Mouse (Mus musculus) stomach, embryonic 15.5 days (tissue): Measurements from ENCODE around the gene Pgf. TPM values are rescaled to one million over a fixed set of nuclear protein-coding genes. Genes with fewer than 3 reads are reported as not detected.

Experiments
- ATAC-seq: fragments of 200-750 bp; cut with Nextera tagmentation; 2 replicates; pipeline ENCODE4 v1.8.0; 2017; ENCODE audit warnings: low read depth, moderate number of reproducible peaks, moderate TSS enrichment; ENCODE audit not compliant: insufficient read depth, low FRiP score
- H3K27ac ChIP-seq: fragments of 300-500 bp; sonication (generic); 2 replicates; pipeline ENCODE4 v1.5.1; 2015; ENCODE audit warnings: mild to moderate bottlenecking, inconsistent platforms
- H3K27me3 ChIP-seq: fragments of 300-500 bp; sonication (generic); replicated peaks from 2 replicates; pipeline ENCODE4 v1.6.1; 2015; ENCODE audit warnings: inconsistent platforms
- H3K36me3 ChIP-seq: fragments of 300-500 bp; sonication (generic); 2 replicates; pipeline ENCODE4 v1.6.1; 2015; ENCODE audit warnings: inconsistent platforms
- H3K4me1 ChIP-seq: fragments of 300-500 bp; sonication (generic); 2 replicates; pipeline ENCODE4 v1.6.1; 2015; ENCODE audit warnings: inconsistent platforms
- H3K4me2 ChIP-seq: fragments of 300-500 bp; sonication (generic); 2 replicates; pipeline ENCODE4 v1.6.1; 2015; ENCODE audit warnings: mild to moderate bottlenecking, inconsistent platforms
- H3K4me3 ChIP-seq: fragments of 300-500 bp; sonication (generic); replicated peaks from 2 replicates; pipeline ENCODE4 v1.5.1; 2015; ENCODE audit warnings: inconsistent platforms
- H3K9ac ChIP-seq: fragments of 300-500 bp; sonication (generic); 2 replicates; pipeline ENCODE4 v1.6.1; 2015; ENCODE audit warnings: inconsistent platforms
- H3K9me3 ChIP-seq: fragments of 300-500 bp; sonication (generic); 2 replicates; pipeline ENCODE4 v1.6.1; 2016; ENCODE audit warnings: inconsistent platforms
- WGBS: fragments of 180-500 bp; shearing (Covaris S2); methylation state at CpG from one replicate; pipeline ENCODE4 v1.1.7; 2015; 5-methylcytosine and 5-hydroxymethylcytosine counted together
- polyA plus RNA-seq: library from polyadenylated mRNA; unstranded; fragments of >200 nt; fragmentation: Nextera tagmentation; extraction: Ambion mirVana; gene quantifications from 2 replicates; pipeline ENCODE4 v1.2.1, GENCODE M21; 2015

The Pgf gene
- polyA plus RNA-seq, 1 experiment from 2014 or later = 14.7 TPM

DNA sequence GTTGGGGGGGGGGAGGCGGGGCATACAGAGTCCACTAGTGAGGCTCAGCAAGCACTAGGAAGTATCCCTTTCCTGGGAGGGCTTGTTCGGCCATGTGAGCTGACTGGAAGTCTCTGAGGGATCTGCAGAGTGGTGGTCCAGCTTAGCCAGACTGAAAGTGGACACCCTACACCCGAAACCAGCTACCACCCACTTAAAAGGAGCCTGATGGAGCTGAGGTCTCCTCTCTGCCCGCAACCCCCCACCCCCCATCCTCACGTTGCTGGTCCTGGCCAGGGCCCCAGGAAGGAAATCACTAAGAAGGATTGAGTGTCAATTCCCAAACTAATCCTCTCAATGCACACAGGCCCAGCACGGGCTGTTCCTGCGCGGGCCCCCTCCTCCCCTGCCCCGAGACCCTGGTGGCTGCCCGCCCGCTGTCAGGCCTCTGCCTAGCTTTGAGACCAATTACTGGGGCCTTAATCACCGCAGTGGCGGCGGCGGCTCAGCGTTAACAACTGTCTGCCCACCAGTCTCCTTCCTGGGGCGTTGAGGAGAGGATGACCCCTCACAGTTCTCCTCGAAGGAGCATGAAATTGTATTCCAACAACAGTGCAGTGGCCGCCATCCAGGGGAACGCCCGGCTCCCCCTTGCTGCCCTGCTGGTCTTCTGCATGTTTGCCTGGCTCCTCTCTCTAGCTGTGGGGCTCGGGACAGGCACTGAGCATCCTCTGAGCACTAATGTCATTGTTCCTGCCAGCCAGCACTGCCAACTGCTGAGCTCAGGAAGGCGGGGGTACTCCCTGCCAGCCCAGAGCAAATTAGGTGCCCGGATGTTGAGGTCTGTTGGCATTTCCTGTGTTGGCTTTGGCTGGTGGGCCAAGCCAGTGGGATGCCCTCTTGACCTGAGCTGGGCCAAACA is 23.6 kb upstream of the Pgf start:
- no peaks in the 10 kb centered on the region for H3K27me3 ChIP-seq
- no peak overlapping the region for H3K4me3 ChIP-seq
- H3K4me2 ChIP-seq = no peak overlapping the region
- H3K27ac ChIP-seq = peak overlapping the region; percentile 11; the same call in 1 of the 2 replicates
- no peak overlapping the region for H3K9ac ChIP-seq
- H3K4me1 ChIP-seq = peaks cover 26% of the 10 kb centered on the region
- no peaks in the 10 kb centered on the region for H3K36me3 ChIP-seq
- no peaks in the 10 kb centered on the region for H3K9me3 ChIP-seq
- ATAC-seq = no peak
- 30% methylated on average over 24 of the region's 24 CpGs for WGBS

DNA sequence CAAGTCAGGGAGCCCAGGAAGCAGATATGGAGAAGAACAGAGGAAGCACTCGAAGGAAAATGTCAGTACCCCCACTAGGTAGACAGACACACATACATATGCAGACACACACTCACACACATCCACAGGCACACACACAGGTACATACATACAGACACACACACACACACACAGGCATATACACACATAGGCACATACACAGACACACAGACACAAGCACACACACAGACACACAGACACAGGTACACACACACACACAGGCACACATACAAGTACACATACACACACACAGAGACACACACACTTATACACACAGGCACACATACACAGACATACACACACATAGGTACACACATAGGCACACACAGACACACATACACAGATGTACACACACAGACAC is 22.4 kb upstream of the Pgf start:
- no peak for ATAC-seq
- H3K4me1 ChIP-seq = peaks cover 32% of the 10 kb centered on the region
- no peak overlapping the region for H3K9ac ChIP-seq
- no peaks in the 10 kb centered on the region for H3K27me3 ChIP-seq
- WGBS = 82% methylated on average over 1 of the region's 1 CpGs
- no peak overlapping the region for H3K4me3 ChIP-seq
- H3K4me2 ChIP-seq = no peak overlapping the region
- H3K27ac ChIP-seq = no peak overlapping the region
- H3K9me3 ChIP-seq = no peaks in the 10 kb centered on the region
- no peaks in the 10 kb centered on the region for H3K36me3 ChIP-seq

DNA sequence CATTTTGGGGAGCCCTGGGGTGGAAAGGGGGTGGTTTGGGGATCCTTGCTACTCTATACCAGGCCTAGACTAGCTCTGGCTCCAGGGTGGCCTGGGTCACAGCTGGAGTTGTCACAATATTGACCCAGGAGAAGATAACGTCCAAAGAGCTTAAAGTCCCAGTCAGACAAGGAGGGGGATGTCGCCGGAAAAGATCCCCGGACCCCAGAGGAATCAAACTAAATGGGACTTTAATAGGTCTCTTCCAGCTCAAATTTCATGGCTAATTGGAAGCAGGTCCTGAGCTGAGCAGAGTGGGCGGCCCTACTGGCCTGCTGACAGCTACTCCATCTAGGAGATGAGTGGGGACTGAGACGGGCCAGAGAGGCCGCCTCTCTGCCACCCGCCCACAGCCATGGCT is 20.3 kb upstream of the Pgf start:
- Histone ChIP-seq H3K27ac (no peak overlapping the region; the same call in 1 of the 2 replicates), H3K4me2 (no peak overlapping the region), H3K27me3 (no peaks in the 10 kb centered on the region), H3K9ac (no peak overlapping the region), H3K36me3 (no peaks in the 10 kb centered on the region), H3K4me3 (no peak overlapping the region), H3K4me1 (peaks cover 46% of the 10 kb centered on the region), H3K9me3 (no peaks in the 10 kb centered on the region)
- 33% methylated on average over 8 of the region's 8 CpGs for WGBS
- no peak for ATAC-seq

DNA sequence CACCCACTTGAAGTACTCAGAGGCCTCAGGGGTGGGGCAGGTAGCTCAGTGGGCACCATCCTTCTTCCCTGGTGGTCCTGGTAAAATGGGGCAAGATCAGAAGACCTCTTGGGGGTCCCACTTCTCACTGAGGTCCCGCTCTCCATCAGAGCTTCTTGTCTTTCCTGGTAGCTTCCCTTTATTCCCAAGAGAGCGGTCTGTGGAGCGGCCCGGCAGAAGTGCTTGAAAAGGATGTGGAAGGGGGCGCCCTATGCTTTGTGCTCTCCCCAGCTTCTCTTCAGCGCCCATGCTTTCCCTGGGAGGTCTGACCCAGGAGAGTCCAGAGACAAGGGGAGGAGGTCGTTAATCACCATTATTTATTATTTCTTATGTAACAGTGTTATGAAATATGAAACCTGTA is 19.8 kb upstream of the Pgf start:
- H3K9ac ChIP-seq = no peak overlapping the region
- WGBS = 63% methylated on average over 7 of the region's 7 CpGs
- peaks cover 51% of the 10 kb centered on the region for H3K4me1 ChIP-seq
- H3K9me3 ChIP-seq = no peaks in the 10 kb centered on the region
- H3K36me3 ChIP-seq = no peaks in the 10 kb centered on the region
- H3K27ac ChIP-seq = no peak overlapping the region
- no peak overlapping the region for H3K4me2 ChIP-seq
- H3K27me3 ChIP-seq = no peaks in the 10 kb centered on the region
- H3K4me3 ChIP-seq = no peak overlapping the region
- ATAC-seq = no peak

DNA sequence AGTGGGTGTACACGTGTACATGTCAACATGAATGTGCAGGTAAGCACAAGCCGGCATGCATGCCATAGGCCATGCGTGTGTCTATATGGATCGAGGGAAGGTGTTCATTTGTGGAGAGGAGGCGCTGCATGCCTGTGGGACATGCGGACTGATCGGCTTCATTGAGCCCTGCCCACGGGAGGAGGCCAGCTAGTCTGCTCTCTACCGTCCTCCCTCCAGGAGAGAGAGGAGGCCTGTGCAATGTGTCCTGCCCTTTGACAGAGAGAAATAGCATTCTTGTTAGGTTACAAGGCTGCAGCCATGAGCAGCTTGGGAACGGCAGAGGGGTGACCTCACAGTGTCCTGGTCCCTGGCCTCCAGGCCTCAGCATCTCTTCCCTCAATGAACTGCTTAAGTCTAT is 18.6 kb upstream of the Pgf start:
- Histone ChIP-seq H3K9me3 (no peaks in the 10 kb centered on the region), H3K27me3 (no peaks in the 10 kb centered on the region), H3K27ac (no peak overlapping the region), H3K4me3 (no peak overlapping the region), H3K4me2 (no peak overlapping the region), H3K36me3 (no peaks in the 10 kb centered on the region), H3K9ac (no peak overlapping the region), H3K4me1 (peaks cover 48% of the 10 kb centered on the region)
- 80% methylated on average over 10 of the region's 10 CpGs for WGBS
- no peak for ATAC-seq

DNA sequence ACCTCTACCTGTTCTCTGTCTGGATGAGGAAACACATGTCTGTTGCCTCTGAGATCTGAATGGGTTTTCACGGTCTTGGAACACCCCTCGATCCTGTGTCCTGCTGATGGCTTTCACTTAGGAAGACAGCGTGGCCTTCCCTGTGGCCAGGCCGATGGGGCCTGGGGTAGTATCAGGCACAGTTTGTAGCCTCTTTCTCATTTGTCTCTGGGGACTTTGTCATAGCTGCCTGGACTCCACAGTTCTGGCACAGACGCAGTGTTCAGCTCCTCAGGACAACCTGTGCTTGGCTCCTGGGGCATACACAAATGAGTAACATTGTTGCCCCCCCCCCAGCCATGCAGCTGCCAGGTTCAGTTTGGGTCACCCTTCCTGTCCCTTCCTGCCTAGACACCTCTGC is 17.5 kb upstream of the Pgf start:
- Histone ChIP-seq H3K9me3 (no peaks in the 10 kb centered on the region), H3K27me3 (no peaks in the 10 kb centered on the region), H3K4me2 (no peak overlapping the region), H3K9ac (no peak overlapping the region), H3K4me3 (no peak overlapping the region), H3K27ac (peak overlapping the region; percentile 71; the same call in 1 of the 2 replicates), H3K36me3 (no peaks in the 10 kb centered on the region), H3K4me1 (peaks cover 43% of the 10 kb centered on the region)
- WGBS = 68% methylated on average over 5 of the region's 5 CpGs
- ATAC-seq = no peak

DNA sequence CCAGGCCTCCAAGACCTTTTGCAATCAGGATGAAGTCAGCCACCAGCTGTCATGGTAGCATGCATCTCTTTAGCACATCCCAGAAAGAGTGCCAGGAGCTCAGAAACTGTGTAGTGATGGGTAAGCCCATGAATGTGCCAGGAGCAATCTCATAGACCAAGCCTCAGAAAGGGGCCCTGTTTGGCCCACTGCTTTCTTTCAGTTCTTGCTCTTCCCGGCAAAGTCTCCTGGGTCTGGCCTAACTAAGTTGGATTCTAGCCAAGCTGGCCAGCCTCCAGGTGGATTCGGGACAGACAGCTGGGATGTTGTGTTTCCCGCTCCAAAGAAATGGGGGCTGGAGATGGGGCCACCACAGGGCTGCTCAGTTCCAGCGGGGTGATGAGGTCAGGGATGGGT is 17.0 kb upstream of the Pgf start:
- 22% methylated on average over 4 of the region's 4 CpGs for WGBS
- Histone ChIP-seq H3K4me3 (no peak overlapping the region), H3K4me2 (no peak overlapping the region), H3K9ac (no peak overlapping the region), H3K4me1 (peaks cover 43% of the 10 kb centered on the region), H3K27me3 (no peaks in the 10 kb centered on the region), H3K9me3 (no peaks in the 10 kb centered on the region), H3K36me3 (no peaks in the 10 kb centered on the region), H3K27ac (peak overlapping the region; percentile 71)
- ATAC-seq = peak; percentile 50; the same call in 1 of the 2 replicates

DNA sequence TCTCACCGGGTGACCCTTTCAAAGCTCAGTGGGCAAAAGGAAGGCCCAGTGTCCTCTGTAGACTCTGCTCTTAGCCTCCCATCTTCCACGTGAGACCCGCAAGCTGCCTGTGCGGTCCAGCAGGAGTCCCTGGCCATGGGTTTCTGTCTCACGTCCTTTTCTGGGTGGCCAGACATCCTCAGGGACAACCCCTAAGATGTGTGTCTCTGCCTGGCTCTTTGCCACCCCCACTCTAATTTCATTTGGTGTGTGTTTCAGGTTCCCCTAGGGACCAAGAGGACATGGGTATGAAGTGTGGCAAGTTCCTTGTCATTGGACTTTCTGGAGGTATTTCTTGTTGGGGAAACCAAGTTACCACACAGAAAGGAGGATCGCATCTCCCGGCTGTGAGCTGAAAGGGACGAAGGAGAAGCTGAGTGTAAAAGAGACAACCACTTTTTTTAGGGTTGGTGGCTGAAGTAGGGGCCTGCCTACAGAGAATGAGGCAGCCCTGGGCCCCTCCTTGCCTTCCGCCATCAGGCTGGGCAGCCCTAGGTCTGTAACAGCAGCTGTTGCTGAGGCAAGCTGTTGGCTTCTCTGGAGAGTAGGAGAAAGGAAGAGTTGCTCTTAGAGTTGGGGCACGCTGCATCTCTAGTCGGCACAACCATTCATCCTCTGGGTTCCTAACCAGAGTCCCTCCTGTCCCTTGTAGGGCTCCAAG is 16.5 kb upstream of the Pgf start:
- Histone ChIP-seq H3K36me3 (no peaks in the 10 kb centered on the region), H3K4me3 (no peak overlapping the region), H3K9ac (no peak overlapping the region), H3K4me2 (no peak overlapping the region), H3K27me3 (no peaks in the 10 kb centered on the region), H3K27ac (peak overlapping the region; percentile 71), H3K4me1 (peaks cover 43% of the 10 kb centered on the region), H3K9me3 (no peaks in the 10 kb centered on the region)
- 0 out of 2 replicates have a peak, but pooled peaks have one; percentile 8 for ATAC-seq
- WGBS = 80% methylated on average over 11 of the region's 11 CpGs

DNA sequence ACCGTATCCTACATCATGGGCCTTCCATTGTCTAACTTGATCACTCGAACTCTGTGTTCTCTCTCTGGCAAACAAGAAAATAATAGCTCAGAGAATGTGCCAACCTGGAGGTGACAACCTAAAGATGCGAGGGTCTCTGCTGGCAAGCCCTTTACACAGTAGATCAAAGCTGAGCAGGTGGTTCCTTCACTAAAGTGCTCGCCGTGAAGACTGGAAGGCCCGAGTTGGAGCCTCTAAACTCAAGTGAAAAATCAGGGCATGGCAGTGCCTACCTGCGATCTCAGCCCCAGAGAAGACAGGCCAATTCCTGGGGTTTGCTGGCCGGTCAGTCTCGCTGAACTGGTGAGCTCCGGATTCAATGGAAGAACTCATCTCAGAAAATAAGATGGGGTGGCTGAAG is 15.6 kb upstream of the Pgf start:
- 80% methylated on average over 10 of the region's 10 CpGs for WGBS
- Histone ChIP-seq H3K9ac (no peak overlapping the region), H3K9me3 (no peaks in the 10 kb centered on the region), H3K4me1 (peaks cover 43% of the 10 kb centered on the region), H3K36me3 (no peaks in the 10 kb centered on the region), H3K4me3 (no peak overlapping the region), H3K27me3 (no peaks in the 10 kb centered on the region), H3K4me2 (no peak overlapping the region), H3K27ac (no peak overlapping the region)
- no peak for ATAC-seq

DNA sequence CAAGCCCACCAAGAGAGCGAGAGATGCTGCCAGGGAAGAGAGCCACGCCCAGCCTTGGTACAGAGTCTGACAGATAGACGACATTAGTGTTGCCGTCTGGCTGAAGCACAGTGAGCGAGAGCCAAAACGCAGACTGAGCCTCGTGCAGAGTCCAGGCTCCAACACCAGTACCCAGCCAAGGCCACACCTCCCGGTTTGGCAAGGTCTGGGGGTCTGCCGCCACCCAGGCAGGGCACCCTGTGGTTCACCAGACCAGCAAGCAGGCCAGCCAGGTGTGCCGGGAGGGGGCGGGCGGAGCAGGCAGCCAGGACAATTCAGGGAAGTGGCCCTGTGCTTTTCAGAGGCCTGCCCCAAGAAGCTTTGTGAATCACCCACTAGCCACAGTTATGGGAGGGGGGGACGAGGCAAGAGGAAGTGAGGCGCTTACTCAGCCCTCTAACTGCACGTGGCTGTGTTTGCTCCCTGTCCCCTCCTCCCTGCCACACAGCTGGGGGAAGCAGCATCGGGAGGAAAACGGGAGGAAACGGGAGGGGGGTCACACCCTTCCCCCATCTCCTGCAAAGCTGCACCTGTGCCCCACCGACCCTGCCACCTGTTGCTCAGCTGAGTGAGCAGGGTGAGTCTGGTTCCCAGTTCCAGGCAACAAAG is 15.0 kb upstream of the Pgf start:
- ATAC-seq = 0 out of 2 replicates have a peak, but pooled peaks have one; percentile 18
- Histone ChIP-seq H3K27me3 (no peaks in the 10 kb centered on the region), H3K4me2 (peak overlapping the region; percentile 23), H3K9ac (no peak overlapping the region), H3K27ac (no peak overlapping the region), H3K4me1 (peaks cover 37% of the 10 kb centered on the region), H3K9me3 (no peaks in the 10 kb centered on the region), H3K4me3 (no peak overlapping the region), H3K36me3 (no peaks in the 10 kb centered on the region)
- 28% methylated on average over 18 of the region's 19 CpGs for WGBS

DNA sequence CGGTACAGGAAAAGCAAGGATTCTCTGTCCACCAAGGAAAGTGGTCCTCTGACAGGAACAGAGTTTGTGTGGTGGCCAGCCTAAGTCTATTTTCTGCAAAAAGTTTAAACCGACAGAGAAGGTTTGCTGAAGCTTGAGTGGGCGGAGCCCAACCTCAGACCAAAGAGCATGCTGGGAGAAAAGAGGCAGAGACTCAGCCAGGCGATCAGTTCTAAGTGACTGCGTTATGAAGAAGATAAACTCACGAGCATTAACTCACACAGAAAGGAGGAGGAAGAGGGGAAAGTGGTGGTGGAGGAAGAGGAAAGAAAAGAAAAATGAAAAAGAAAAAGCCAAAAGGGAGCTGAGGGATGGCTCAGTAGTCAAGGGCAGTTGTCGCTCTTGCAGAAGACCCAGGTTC is 12.7 kb upstream of the Pgf start:
- WGBS = 72% methylated on average over 7 of the region's 7 CpGs
- Histone ChIP-seq H3K27me3 (no peaks in the 10 kb centered on the region), H3K36me3 (no peaks in the 10 kb centered on the region), H3K4me3 (no peak overlapping the region), H3K4me1 (peaks cover 26% of the 10 kb centered on the region), H3K27ac (no peak overlapping the region), H3K9ac (no peak overlapping the region), H3K9me3 (no peaks in the 10 kb centered on the region), H3K4me2 (no peak overlapping the region)
- no peak for ATAC-seq

DNA sequence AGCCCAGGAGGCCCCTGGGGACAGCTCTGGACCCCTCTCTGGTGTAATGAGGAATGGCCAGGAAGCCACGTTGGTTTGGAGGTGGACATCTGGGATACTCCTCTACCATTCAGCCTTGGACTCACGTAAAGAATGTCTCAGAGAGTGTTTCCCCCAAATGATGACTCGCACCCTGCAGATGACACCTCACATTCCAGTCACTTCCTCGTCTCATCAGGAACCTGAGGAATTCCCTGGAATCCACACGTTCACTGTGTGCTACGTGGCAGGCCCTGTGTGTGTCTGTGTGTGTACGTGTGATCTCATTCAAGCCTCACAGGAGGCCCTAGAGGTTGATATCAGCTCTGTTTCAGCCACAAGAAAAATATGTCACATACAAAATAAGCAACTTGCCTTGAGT is 8.8 kb upstream of the Pgf start:
- 63% methylated on average over 7 of the region's 7 CpGs for WGBS
- Histone ChIP-seq H3K27me3 (no peaks in the 10 kb centered on the region), H3K27ac (peak overlapping the region; percentile 48; the same call in 1 of the 2 replicates), H3K9me3 (no peaks in the 10 kb centered on the region), H3K4me1 (peaks cover 10% of the 10 kb centered on the region), H3K36me3 (no peaks in the 10 kb centered on the region), H3K9ac (no peak overlapping the region), H3K4me3 (no peak overlapping the region), H3K4me2 (no peak overlapping the region)
- no peak for ATAC-seq
